Mouse (Mus musculus) heart, postnatal 4 days (tissue): ENCODE data around the gene Man1b1. TPM values are rescaled to one million over a fixed set of nuclear protein-coding genes. Genes with fewer than 3 reads are reported as not detected.
A peak's percentile ranks its signal among the peaks of the same experiment; 100 is the strongest.

Experiments
- DNase-seq: peaks from one replicate; pipeline ENCODE4 v3.0.0; 2021
- total RNA-seq, 2 experiments: library from RNA; stranded (reverse); gene quantifications; 2 replicates each; pipeline ENCODE4 v1.2.3; 2021

Gene Man1b1
- 10 to 100 TPM; 27.2 to 28.6 TPM for total RNA-seq

DNA sequence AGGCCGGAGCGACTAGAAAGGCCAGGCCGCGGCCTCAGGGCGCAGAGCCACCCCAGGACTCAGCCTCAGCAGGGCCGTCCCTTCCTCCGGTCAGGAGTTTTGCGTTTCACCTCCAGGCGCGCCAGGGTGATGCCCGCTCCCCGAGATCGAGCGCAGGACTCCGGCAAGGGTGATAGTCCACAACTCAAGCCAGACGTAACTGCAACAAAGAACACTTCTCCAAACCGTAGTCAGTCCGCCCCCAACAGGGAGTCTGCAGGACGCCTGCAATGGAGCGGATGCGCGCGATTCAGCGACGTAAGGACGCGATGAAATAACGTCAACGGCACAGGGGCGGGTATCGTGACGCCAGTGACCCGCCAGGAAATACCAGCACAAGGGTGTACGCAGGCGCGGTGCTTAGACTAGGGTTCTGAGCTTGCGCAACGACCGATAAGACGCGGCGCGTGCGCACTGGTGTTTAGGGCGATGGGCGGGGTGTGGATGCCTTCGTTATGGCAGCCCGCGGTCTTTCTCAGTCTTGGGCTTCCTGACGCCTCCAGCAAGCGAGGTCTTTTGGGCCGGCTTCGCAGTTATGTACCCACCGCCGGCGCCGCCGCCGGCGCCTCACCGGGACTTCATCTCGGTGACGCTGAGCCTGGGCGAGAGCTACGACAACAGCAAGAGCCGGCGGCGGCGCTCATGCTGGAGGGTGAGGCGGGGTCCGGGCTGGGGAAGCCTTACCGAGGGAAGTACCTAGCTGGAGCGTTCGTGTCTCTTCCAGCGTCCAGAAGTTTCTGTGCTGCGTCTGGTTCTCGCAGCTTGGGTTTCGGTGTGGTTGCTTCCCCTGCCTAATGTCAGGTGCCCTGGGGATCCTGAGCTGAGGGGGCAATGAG, at the start of gene Man1b1:
TSS of gene Man1b1 (plus strand) at position 53 of the 875 bp plus-strand sequence.
- peak; percentile 99 for DNase-seq

- DNase-seq = no peak
Measured at GRCm38 (mm10) chr2:25285551-25285950, 46.6 kb upstream of the Man1b1 start.

GRCm38 (mm10) chr2:25286314-25286713, 45.8 kb upstream of the Man1b1 start:
- no peak for DNase-seq

DNA sequence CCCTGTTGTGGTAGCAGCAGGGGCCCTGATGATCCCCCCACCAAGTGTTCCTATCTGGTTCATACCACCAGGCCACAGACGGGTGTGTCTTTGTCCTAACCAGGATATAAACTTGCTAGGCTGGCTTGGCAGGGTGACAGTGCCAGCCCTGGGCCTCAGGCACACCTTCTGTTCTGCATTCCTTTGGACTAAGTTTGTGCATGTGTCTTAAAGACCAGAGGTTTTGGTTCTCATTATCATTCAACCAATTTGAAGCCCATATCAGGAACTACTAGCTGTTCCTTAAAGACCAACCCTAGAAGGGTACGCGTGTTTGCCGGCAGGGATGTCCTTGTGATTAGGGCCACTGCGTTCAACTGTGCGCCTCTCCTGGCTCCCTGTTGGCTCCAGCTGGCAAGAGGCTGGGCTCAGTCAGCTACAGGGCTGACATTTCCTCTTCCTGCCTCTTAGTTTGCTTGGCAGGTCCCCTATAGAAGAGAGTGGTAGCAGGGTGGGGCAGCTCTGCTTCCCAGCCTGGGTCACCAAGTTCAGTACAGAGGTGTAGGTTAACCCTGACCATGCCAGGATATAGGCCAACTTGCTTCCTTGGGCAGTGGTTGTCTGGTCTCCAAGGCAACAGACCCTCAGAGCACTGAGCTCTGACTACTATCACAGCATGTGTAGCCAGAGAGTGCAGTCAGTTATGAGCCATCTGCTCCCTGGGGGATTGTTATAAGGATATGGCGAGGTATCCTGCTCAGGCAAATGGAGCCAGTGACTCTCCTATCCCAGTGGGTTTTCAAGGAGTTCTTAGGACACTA, 45.1 kb upstream of the Man1b1 start:
- peak; percentile 30 for DNase-seq

DNA sequence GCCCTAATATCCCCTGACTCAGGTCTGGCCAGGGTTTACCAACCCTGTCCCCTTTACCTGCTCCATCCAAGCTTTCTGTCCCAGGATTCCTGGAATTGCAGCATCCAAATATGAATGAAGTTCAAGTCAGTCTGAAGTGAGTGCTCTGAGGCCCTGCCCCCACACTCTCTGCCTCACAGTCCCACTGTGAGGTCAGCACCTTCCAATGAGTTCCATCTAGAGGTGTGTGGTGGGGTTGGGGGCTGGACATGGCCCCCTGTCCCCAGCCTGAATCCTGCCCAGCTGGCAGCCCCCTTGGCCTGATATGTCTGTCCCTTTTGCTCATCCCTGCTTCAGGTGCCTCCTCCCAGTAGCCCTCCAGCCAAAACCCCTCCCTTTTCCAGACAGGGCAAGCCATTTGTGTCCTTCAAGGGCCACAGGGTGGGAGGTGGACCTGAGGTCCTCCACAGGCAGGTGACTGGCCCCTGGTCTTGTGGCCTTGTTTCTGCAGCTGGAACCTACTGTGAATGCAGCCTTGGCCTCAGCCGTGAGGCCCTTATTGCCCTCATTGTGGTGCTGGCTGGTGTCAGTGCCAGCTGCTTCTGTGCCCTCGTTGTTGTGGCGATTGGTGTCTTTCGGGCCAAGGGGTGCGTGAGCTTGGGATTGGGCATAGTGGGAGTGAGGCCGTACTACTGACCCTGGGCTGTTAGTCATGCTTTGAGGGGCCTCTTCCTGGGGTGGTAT, 44.0 kb upstream of the Man1b1 start, which contains the start of gene Tmem210:
TSS of gene Tmem210 (plus strand) at position 219 of the 723 bp plus-strand sequence.
- no peak for DNase-seq

GRCm38 (mm10) chr2:25288734-25289345, 43.3 kb upstream of the Man1b1 start:
- no peak for DNase-seq

DNA sequence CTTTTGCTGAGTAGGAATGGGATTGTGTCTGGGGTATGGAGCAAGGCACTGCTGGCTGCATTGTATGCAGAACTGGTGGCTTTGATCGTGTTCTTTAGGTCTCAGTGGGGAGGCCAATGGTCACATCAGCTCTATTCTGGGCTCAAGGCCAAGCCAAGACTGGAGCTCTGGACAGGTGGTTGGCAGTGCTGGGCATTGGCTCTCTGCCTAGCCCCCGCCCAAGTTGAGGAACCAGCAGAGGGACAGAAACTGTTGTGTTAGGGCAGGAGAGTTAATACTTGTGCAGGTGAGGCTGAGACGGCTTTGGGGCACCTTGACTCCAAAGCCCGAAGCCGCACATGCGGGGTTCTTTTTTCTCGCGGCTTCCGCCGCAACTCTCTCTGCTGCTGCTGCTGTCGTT, 42.5 kb upstream of the Man1b1 start, which contains the start of gene Lrrc26:
TSS of gene Lrrc26 (plus strand) at position 265 of the 400 bp plus-strand sequence.
- peak; percentile 69 for DNase-seq

DNA sequence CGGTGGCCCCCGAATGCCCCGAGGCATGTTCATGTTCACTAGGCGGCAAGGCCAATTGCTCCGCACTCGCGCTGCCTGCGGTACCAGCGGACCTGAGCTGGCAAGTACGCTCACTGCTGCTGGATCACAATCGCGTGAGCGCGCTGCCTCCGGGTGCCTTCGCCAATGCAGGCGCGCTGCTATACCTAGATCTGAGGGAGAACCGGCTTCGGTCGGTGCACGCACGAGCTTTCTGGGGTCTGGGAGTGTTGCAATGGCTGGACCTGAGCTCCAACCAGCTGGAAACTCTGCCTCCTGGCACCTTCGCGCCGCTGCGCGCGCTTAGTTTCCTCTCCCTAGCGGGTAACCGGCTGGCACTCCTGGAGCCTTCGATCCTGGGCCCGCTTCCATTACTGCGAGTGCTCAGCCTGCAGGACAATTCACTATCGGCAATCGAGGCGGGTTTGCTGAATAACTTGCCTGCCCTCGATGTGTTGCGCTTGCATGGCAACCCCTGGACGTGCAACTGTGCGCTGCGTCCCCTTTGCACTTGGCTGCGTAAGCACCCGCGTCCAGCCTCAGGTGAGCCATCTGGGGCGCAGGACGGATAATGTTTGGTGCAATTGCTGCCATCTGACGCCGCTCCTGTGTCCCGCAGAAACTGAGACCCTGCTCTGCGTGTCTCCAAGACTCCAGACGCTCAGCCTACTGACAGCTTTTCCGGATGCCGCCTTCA, 41.9 kb upstream of the Man1b1 start:
- DNase-seq = no peak

DNA sequence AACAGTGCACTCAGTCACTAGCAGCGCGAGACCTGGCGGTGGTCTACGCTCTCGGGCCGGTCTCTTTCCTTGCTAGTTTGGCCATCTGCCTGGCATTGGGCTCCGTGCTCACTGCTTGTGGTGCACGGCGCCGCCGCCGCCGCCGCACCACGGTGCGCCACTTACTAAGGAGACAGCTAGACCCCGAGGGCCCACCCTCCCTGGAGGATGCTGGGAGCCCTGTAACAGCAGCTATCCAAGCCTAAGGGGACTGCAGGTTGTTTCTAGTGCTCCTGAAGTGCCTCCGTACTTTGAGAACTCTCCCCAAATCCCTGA, 41.4 kb upstream of the Man1b1 start:
- no peak for DNase-seq

GRCm38 (mm10) chr2:25291184-25292053, 40.7 kb upstream of the Man1b1 start:
- DNase-seq = no peak

GRCm38 (mm10) chr2:25292054-25292544, 40.0 kb upstream of the Man1b1 start:
- DNase-seq = no peak

- peak; percentile 87 for DNase-seq
Measured at GRCm38 (mm10) chr2:25292856-25293255, 39.3 kb upstream of the Man1b1 start.

- no peak for DNase-seq
Measured at GRCm38 (mm10) chr2:25293706-25294105, 38.4 kb upstream of the Man1b1 start.

DNA sequence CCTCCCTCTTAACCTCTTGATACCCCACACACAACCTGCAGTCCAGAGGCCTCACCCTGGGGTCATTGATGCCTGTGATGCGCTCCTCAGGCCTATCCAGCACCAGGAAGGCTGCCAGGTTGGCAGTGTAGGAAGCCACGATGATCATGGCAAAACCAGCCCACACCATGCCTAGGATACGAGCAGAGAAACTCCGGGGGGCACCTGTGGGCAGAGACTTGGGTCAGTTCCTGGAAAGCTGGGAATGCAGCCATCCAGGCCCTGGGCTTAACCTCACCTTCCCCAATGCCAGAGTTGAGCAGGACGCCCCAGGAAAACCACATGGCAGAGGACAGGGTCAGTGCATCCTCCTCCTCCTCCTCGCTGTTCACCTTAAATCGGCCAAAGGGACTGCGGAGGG, 35.0 kb upstream of the Man1b1 start:
- DNase-seq = no peak

GRCm38 (mm10) chr2:25298046-25298445, 34.1 kb upstream of the Man1b1 start:
- no peak for DNase-seq

- no peak for DNase-seq
Measured at GRCm38 (mm10) chr2:25303452-25303851, 28.7 kb upstream of the Man1b1 start.

- no peak for DNase-seq
Measured at GRCm38 (mm10) chr2:25303931-25304656, 28.0 kb upstream of the Man1b1 start.

GRCm38 (mm10) chr2:25304657-25305541, 27.2 kb upstream of the Man1b1 start:
- DNase-seq = peak; percentile 23
